Mouse (Mus musculus) heart, adult 8-10 months (tissue): ENCODE results near the gene Zfp992. TPM values are rescaled to one million over a fixed set of nuclear protein-coding genes. Genes with fewer than 3 reads are reported as not detected.
"Not testable (repeated sequence)": the region's sequence is repeated elsewhere in the genome, so short reads cannot be mapped to it uniquely, and the experiment has no call there.

Experiments
- DNase-seq: peaks from one replicate; pipeline ENCODE4 v3.0.0; 2022; ENCODE audit warnings: low spot score
- total RNA-seq, 4 experiments: library from RNA; stranded (reverse); gene quantifications; 2 replicates each; pipeline ENCODE4 v1.2.4; 2022

Gene Zfp992
- total RNA-seq, 4 experiments from 2014 or later: 1.9 to 2.2 (median 2.0) TPM

- not testable (repeated sequence) for DNase-seq
Observed at GRCm38 (mm10) chr4:146474716-146475676, 26.2 kb downstream of the Zfp992 start.

GRCm38 (mm10) chr4:146476260-146476659, 27.4 kb downstream of the Zfp992 start:
- not testable (repeated sequence) for DNase-seq

GRCm38 (mm10) chr4:146476959-146477358, 28.1 kb downstream of the Zfp992 start:
- not testable (repeated sequence) for DNase-seq

- not testable (repeated sequence) for DNase-seq
Observed at GRCm38 (mm10) chr4:146480376-146481096, 31.7 kb downstream of the Zfp992 start.

GRCm38 (mm10) chr4:146482546-146482945, 33.7 kb downstream of the Zfp992 start:
- not testable (repeated sequence) for DNase-seq

- not testable (repeated sequence) for DNase-seq
Observed at GRCm38 (mm10) chr4:146483571-146484280, 34.9 kb downstream of the Zfp992 start.

- not testable (repeated sequence) for DNase-seq
Observed at GRCm38 (mm10) chr4:146484676-146485075, 35.9 kb downstream of the Zfp992 start.

GRCm38 (mm10) chr4:146485183-146485939, 36.5 kb downstream of the Zfp992 start:
- not testable (repeated sequence) for DNase-seq

- not testable (repeated sequence) for DNase-seq
Observed at GRCm38 (mm10) chr4:146486753-146487152, 37.9 kb downstream of the Zfp992 start.

- not testable (repeated sequence) for DNase-seq
Observed at GRCm38 (mm10) chr4:146489196-146489595, 40.4 kb downstream of the Zfp992 start.

- DNase-seq: not testable (repeated sequence)
Observed at GRCm38 (mm10) chr4:146491993-146492392, 43.2 kb downstream of the Zfp992 start.

GRCm38 (mm10) chr4:146492439-146492838, 43.6 kb downstream of the Zfp992 start:
- no peak for DNase-seq

GRCm38 (mm10) chr4:146492851-146493250, 44.0 kb downstream of the Zfp992 start:
- no peak for DNase-seq

GRCm38 (mm10) chr4:146493319-146493907, 44.6 kb downstream of the Zfp992 start:
- not testable (repeated sequence) for DNase-seq

- no peak for DNase-seq
Observed at GRCm38 (mm10) chr4:146494980-146495379, 46.2 kb downstream of the Zfp992 start.

GRCm38 (mm10) chr4:146497695-146498275, 49.0 kb downstream of the Zfp992 start:
- DNase-seq: not testable (repeated sequence)

- DNase-seq: not testable (repeated sequence)
Observed at GRCm38 (mm10) chr4:146501727-146502126, 52.9 kb downstream of the Zfp992 start, which contains the start of gene Zfp981. TSS of gene Zfp981 (plus strand) at chr4:146502027.

GRCm38 (mm10) chr4:146509029-146509428, 60.2 kb downstream of the Zfp992 start:
- DNase-seq: not testable (repeated sequence)

- not testable (repeated sequence) for DNase-seq
Observed at GRCm38 (mm10) chr4:146511871-146512270, 63.0 kb downstream of the Zfp992 start.

- DNase-seq: no peak
Observed at GRCm38 (mm10) chr4:146516474-146516873, 67.7 kb downstream of the Zfp992 start.
